Mouse (Mus musculus): ENCODE results near the gene Fat2.

The Fat2 gene

DNA sequence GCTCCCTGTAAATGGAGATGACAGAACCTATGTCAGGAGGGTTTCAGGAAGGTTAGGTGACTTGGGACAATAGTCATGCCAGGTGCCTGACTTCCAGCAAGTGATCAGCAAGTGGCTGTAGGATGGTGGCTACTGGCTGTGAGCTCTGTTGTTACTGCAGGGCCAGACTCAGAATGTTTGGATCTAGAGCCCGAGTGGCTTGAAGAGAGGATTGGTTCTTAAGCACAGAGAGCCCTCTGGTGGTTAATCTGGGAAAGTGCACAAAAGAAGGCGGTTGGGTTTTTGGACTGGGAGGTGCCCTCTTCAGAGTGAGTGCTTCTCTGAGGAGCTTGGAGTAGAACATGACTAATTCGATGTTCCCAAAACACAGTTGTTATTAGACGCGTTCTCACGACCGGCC lies 95.8 kb downstream of the Fat2 start:
- peak; percentile 71 to 78 for DNase-seq (ENCODE audit: low spot score in 2 of 2)

DNA sequence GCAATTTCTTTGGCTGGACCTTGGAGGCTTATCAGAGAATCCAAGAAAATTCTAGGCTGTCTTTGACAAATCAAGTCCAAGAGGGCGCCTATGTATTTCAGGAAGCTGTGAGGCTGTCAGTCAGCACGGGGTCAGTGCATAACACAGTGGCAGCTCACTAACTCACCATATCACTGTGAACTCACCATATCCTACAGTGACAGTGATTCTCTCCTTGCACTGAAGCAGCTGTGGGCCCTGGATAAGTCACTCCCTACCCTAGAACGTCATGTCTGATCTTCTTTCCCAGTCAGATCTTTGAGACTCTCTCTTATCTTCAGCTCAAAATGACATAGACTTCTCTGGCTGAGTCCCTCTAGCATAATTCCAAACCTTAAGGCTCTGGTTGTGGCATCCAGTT lies 96.9 kb downstream of the Fat2 start:
- no peak for DNase-seq (ENCODE audit: low spot score in 2 of 2)

GRCm38 (mm10) chr11:55236815-55237214 lies 99.5 kb downstream of the Fat2 start:
- no peak for DNase-seq (ENCODE audit: low spot score in 2 of 2)

DNA sequence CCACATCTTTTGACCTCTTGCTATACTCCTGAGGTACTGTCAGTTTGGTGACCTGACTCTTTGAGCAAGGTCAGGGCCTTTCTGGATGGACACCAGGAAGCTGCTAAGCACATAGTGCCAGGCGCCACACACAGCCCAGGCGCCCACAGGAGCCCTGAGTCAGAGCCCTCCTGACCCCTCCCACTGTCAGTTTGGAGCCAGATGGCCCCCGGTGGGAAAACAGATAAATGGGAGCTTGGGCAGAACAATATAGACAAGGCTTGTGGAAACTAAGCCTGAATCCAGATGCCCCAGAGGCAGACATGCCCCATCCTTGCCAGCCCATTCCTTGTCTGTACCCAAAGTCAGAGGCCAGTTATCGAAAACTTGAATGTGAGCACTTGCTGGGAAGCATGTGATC lies 101.6 kb downstream of the Fat2 start:
- no peak for DNase-seq (ENCODE audit: low spot score in 2 of 2)

GRCm38 (mm10) chr11:55234288-55234687 lies 102.1 kb downstream of the Fat2 start:
- no peak for DNase-seq (ENCODE audit: low spot score in 2 of 2)

DNA sequence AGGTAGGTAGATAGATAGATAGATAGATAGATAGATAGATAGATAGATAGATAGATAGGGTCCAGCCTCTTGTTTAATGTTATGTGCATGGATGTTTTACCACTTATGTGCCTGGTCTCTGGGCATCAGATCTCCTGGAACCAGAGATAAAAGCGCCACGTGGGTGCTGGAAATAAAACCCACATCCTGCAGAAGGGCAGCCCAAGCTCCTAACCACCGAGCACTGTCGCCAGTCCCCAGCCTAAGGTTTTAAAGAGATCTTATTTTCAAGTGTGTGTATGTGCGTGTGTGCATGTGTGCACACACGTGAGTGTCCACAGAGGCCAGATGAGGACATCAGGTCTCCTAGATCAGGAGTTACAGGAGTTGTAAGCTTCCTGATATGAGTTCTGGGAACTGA lies 105.3 kb downstream of the Fat2 start:
- DNase-seq (ENCODE audit: low spot score in 2 of 2) = no peak

DNA sequence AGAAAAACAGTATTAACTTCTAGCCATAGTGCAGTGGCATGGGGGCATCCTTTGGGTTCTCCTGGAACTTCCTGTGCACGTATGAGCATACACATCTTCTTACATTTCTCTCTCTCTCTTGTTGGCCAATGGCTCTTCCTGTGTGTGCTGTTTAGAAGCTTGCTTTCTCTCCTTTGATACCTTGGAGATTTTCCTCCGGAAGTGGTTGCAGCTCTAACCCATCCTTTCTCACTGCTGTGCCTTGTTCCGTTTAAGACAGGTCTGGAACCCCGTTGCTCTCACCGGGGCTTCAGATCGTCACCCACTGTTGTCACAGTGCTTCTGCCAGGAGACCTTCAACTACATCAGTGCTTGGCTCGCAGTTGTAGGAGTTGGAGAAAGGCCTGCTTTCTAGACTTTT lies 115.1 kb downstream of the Fat2 start:
- DNase-seq (ENCODE audit: low spot score in 2 of 2) = no peak

GRCm38 (mm10) chr11:55218473-55218872 lies 117.9 kb downstream of the Fat2 start:
- no peak for DNase-seq (ENCODE audit: low spot score in 2 of 2)

DNA sequence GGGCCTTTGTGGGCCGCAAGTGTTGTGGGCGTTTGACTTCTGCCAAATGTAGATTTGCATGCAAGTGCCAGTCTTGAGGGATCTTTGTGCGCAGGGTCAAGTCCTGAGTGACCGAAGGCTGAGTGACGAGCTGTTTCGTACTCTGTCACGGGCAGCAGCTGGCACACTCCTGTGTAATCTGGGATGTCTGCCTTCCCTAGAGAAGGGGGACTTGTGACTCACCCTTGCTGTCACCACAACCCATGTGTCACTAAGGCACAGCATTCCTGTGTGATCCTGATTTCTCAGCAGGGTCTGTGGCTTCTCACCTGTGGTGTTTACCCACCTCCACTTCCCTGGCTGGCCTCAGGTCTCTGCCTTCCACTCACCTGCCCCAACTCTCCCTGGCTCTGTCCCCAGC lies 118.5 kb downstream of the Fat2 start:
- DNase-seq (ENCODE audit: low spot score in 2 of 2) = peak in 1 of 2 experiments; percentile 18

DNA sequence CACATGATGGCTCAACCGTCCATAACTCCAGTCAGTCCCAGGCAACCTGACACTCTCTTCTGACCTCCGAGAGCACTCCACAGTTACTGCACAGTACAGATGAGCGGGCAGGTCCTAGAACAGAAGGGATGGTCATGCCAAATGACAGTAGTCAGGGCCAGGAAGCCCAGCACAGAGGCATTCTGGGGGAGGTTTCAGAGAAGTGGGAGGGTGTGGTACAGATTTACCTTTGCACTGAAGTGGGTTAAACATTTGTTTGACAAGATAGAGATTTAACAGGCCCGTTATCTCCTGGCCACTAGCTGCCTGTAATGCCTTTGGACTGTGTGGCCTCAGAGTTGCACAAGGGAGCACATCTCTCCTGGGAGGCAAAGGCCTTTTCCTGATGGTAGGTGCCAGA lies 118.9 kb downstream of the Fat2 start:
- no peak for DNase-seq (ENCODE audit: low spot score in 2 of 2)

DNA sequence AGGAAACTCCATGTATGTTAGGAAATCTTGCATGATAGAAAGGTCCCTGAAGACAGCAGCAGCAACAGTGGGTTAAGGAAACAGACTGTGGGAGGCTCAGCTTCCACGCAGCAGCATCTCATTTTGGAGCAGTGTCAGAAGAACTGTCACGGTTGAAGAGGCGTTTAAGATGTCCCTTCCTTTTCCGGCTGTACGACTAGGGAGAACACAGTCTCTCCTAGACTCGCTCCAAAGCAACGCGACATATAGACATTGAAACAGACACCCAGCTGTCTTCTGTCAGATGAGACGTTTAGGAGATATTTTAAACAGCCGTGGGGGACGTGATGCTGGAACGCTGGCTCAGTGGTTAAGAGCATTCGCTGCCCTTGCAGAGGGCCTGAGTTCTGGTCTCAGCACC lies 119.5 kb downstream of the Fat2 start:
- DNase-seq (ENCODE audit: low spot score in 2 of 2) = peak; percentile 40 to 75

- DNase-seq (ENCODE audit: low spot score in 2 of 2) = no peak
Measured at GRCm38 (mm10) chr11:55216061-55216460, 120.3 kb downstream of the Fat2 start.

GRCm38 (mm10) chr11:55214978-55215377 lies 121.4 kb downstream of the Fat2 start:
- no peak for DNase-seq (ENCODE audit: low spot score in 2 of 2)

DNA sequence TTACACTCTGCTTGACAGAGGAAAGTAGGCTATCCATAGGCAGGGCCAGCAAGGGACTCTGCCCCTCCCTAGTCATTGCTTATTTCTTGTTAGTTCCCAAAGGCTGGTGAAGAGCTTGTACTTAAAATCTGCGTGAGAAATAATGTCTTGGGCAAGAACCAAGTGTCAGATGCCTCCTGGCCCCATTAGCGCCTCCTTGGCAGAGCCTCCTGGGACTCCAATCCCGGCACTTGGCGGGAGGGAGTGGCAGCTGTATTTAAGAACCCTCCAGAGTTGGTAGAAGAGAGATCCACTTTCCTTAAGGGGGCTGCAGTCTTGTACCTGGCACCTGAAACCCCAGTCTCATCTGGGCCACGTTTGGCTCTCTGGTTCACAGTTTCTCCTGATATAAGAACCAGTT lies 122.2 kb downstream of the Fat2 start:
- no peak for DNase-seq (ENCODE audit: low spot score in 2 of 2)

DNA sequence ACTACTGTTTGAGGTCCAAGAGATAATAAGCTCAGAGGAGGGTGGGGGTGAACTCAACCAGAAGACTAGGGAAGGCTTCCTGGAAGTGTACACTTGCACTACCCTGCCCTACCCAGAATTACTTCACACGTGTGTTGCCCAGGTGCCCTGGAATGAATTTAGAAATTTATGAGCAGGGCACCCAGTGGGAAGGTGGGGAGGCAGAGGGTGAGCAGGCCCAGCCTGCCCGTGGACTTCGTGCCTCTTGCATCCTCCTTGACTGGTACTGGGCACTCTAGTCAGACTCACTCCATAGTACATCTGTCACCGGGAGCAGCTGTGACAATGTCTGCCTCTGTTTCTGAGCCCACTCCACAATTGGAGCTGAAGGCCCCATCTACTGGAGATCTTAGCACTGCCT lies 122.8 kb downstream of the Fat2 start:
- no peak for DNase-seq (ENCODE audit: low spot score in 2 of 2)

GRCm38 (mm10) chr11:55209626-55210353 lies 126.6 kb downstream of the Fat2 start:
- DNase-seq (ENCODE audit: low spot score in 2 of 2) = no peak

DNA sequence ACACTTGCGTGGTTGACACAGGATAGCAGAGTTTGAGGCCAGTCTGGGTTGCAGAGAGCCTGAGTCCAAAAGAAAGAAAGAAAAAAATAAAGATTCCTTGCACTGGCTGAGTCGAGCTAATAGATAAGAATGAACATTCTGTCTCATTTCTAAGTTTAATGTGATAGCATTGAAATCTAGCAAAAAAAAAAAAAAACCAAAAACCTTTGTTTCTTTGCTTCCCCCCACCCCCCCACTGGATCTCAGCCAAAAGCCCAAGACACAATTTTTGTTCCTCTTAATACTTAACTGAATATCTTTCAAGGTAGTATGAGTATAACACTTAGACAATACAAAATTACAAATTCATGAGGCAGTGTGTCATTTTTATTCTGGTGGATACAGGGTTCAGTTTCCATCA lies 127.3 kb downstream of the Fat2 start:
- no peak for DNase-seq (ENCODE audit: low spot score in 2 of 2)

- DNase-seq (ENCODE audit: low spot score in 2 of 2) = no peak
Measured at GRCm38 (mm10) chr11:55208001-55208690, 128.2 kb downstream of the Fat2 start.

GRCm38 (mm10) chr11:55204602-55205001 lies 131.8 kb downstream of the Fat2 start:
- no peak for DNase-seq (ENCODE audit: low spot score in 2 of 2)

GRCm38 (mm10) chr11:55204159-55204596 lies 132.2 kb downstream of the Fat2 start, which contains the start of gene Slc36a1:
TSS of gene Slc36a1 (plus strand) at chr11:55204350.
- peak; percentile 90 to 91 for DNase-seq (ENCODE audit: low spot score in 2 of 2)

Data from right cerebral cortex, postnatal 36 days (tissue).